Mouse (Mus musculus): ENCODE measurements around the gene Tpp1. TPM values are rescaled to one million over a fixed set of nuclear protein-coding genes. Genes with fewer than 3 reads are reported as not detected.

The Tpp1 gene
- polyA plus RNA-seq (2021; fragmentation: Nextera tagmentation): 115 and 138 TPM in 2 replicates
- long read RNA-seq, experiment 1, partial matches to known transcripts: 7 of 9 reads
- long read RNA-seq, experiment 1, other reads (novel, unspliced or antisense): 0 of 9 reads
- long read RNA-seq, experiment 2, transcript Tpp1-201 (13 exons, 3,558 nt): major isoform, 24 of 53 reads
- long read RNA-seq, experiment 2, partial matches to known transcripts: 23 of 53 reads
- long read RNA-seq, experiment 2, other reads (novel, unspliced or antisense): 6 of 53 reads

GRCm38 (mm10) chr7:105751491-105752433 lies at the start of gene Tpp1:
Gene Tpp1 (minus strand): TSS chr7:105752235.

GRCm38 (mm10) chr7:105787285-105788140 lies 35.5 kb upstream of the Tpp1 start, which contains the start of gene Dchs1:
Gene Dchs1 (minus strand): TSS chr7:105787654.

GRCm38 (mm10) chr7:105743926-105744590 lies 8.0 kb downstream of the Tpp1 start, which contains the start of gene Taf10:
Gene Taf10 (minus strand): TSS chr7:105744361.

GRCm38 (mm10) chr7:105736911-105737521 lies 15.0 kb downstream of the Tpp1 start, which contains the start of gene Rrp8:
Gene Rrp8 (minus strand): TSS chr7:105737385.

DNA sequence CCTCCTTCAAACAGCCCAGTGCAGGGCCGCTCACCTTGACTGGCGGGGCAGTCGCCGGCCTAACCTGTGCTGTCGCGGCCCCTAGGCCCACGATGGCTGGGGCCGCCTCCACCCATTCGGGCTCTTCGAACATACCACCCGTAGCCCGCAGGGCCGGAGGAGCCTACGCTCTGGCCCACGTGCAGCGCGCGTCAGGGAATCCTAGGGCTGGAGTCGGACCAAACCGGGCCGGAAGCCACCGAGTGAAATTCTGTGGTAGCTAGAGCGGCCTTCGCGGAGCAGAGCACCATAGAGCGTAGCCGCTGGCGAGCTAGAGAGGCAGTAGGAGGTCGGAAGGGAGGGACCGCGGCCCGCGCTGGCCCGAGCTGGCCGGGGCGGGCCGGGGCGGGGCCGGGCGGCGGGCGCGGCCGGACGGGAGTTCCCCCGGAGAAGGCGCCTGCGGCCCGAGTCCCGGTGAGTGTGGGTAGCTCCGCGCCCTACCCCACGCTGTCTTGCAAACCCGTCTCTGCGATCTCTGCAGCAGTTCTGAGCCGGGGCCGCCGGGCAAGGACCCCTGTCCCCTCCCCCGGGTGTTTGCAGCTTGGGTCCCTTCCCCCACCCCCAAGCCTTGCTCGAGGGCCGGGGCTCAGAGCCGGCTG lies 15.7 kb downstream of the Tpp1 start, which contains the start of gene Ilk:
Ilk (plus strand) TSS at position 329 of the 638 bp plus-strand sequence.

Other genes starting within 250 kb of the Tpp1 start
- gene Smpd1, start 197.9 kb downstream of the Tpp1 start, polyA plus RNA-seq (2021; fragmentation: Nextera tagmentation): 93.9 and 95.7 TPM in 2 replicates
- 408 and 453 TPM in 2 replicates for gene Apbb1, start 170.6 kb downstream of the Tpp1 start, polyA plus RNA-seq (2021; fragmentation: Nextera tagmentation)
- 0.72 and 0.77 TPM in 2 replicates for gene Hpx, start 152.1 kb downstream of the Tpp1 start, polyA plus RNA-seq (2021; fragmentation: Nextera tagmentation)
- 32.0 and 36.8 TPM in 2 replicates for gene Trim3, start 118.7 kb downstream of the Tpp1 start, polyA plus RNA-seq (2021; fragmentation: Nextera tagmentation)
- 184 and 197 TPM in 2 replicates for gene Timm10b, start 112.2 kb downstream of the Tpp1 start, polyA plus RNA-seq (2021; fragmentation: Nextera tagmentation)
- 41.3 and 47.5 TPM in 2 replicates for gene Arfip2, start 111.8 kb downstream of the Tpp1 start, polyA plus RNA-seq (2021; fragmentation: Nextera tagmentation)
- 12.7 and 32.7 TPM in 2 replicates for gene Gm45799, start 111.7 kb downstream of the Tpp1 start, polyA plus RNA-seq (2021; fragmentation: Nextera tagmentation)
- 0.01 and 0.04 TPM in 2 replicates for gene Dnhd1, start 101.4 kb downstream of the Tpp1 start, polyA plus RNA-seq (2021; fragmentation: Nextera tagmentation)
- gene Ilk, start 15.6 kb downstream of the Tpp1 start, polyA plus RNA-seq (2021; fragmentation: Nextera tagmentation): 63.2 and 64.5 TPM in 2 replicates
- gene Rrp8, start 14.8 kb downstream of the Tpp1 start, polyA plus RNA-seq (2021; fragmentation: Nextera tagmentation): 5.3 and 7.3 TPM in 2 replicates
- gene Taf10, start 7.9 kb downstream of the Tpp1 start, polyA plus RNA-seq (2021; fragmentation: Nextera tagmentation): 11.2 and 13.6 TPM in 2 replicates
- 1.2 TPM in 2 replicates for gene Dchs1, start 35.4 kb upstream of the Tpp1 start, polyA plus RNA-seq (2021; fragmentation: Nextera tagmentation)
- gene Mrpl17, start 58.9 kb upstream of the Tpp1 start, polyA plus RNA-seq (2021; fragmentation: Nextera tagmentation): 272 and 284 TPM in 2 replicates
- 0.67 and 2.6 TPM in 2 replicates for gene Gm4070, start 201.7 kb upstream of the Tpp1 start, polyA plus RNA-seq (2021; fragmentation: Nextera tagmentation)

Measured in layer of hippocampus, adult 6 months (tissue).